Mouse (Mus musculus): ENCODE measurements around the gene Cyp17a1.

Cyp17a1 gene

DNA sequence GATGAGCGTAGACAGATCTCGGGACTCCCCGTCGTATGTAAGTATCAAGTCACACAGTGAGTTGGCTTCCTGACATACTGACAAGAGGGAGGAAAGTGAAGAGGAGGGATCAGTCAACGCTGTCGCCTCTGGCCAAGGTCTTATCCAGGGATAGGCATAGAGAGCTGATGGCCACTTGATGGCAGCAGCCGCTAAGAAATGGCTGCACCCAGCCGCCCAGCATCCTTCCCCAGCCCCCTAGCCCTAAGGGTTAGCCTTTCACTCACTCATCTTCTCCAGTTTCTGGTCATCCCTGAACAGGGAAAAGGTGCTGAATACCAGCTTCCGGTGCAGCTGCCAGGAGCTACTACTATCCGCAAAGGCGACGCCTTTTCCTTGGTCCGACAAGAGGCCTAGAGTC is 2.3 kb downstream of the Cyp17a1 start:
- DNase-seq (ENCODE audit: low read depth, low spot score), result peak; percentile 48

DNA sequence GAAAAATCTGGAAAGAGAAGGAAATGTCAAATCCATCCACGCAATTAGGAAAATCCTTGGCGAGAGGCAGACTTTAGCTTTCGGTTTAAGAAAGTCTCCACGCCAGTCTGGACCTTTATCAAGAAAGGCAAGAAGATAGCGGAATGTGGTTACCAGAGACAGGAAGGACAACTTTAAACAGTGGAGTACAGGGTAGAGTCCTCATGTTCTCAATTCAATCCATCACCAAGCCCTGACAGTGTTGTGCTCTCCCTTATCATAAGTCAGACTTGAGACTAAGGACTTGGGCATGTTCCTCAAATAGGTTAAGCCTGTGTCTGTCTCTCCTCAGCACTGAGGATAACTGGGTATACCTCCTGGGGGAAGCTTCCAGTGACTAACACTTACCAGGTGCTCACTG is 3.2 kb downstream of the Cyp17a1 start:
- DNase-seq (ENCODE audit: low read depth, low spot score), result no peak

DNA sequence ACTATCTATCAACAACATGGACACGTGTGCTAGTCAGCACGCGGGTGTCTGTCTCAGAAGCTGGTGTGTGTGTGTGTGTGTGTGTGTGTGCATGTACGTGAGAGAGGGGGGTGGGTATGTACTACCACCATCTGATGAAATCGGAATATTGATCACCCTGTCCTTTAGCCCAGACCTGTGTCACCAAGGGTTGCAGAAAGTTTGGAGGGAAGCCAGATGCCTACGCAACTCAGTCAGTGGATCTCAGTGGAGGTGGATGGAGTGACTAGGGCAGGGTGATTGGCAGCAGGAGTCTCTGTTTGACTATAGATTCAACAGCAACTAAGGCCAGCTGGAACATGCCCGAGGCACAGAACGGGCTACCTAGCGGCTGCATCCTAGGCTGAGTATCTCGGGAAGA is 4.7 kb downstream of the Cyp17a1 start:
- DNase-seq (ENCODE audit: low read depth, low spot score), result no peak

DNA sequence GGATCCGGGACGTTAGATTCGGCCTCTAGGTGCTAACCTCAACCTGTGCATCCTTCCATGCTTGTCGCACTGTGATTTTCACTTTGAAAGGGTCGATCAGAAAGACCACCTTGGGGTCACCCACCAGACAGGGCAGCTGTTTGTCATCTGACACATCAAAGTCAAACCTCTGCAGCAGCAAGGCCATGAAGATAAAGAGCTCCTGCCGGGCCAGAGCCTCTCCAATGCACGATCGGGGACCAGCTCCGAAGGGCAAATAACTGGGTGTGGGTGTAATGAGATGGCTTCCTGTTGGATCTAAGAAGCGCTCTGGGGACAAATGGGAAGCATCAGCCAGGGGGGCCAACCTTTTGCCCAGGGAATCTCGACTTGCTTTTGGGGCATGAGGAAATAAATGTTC is 5.7 kb downstream of the Cyp17a1 start:
- DNase-seq (ENCODE audit: low read depth, low spot score), result no peak

DNA sequence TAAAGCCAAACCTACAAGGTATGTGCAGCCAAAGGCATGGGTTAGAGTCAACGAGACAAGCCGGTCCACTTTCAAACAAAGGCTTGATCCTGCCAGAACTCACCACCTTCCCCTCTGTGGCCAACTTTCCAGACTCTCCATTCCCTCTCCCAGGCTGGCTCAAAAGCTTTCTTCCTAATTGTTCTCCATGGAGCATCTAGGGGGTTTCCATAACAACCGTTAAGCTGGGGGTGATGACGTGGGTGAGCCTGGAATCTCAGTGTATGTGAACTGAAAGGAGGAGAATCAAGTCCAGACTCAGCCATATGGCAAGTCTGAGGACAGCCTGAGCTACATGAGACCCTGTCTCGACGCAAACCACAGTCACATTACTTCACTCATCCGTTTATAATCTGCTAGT is 7.5 kb downstream of the Cyp17a1 start:
- no peak for DNase-seq (ENCODE audit: low read depth, low spot score)

DNA sequence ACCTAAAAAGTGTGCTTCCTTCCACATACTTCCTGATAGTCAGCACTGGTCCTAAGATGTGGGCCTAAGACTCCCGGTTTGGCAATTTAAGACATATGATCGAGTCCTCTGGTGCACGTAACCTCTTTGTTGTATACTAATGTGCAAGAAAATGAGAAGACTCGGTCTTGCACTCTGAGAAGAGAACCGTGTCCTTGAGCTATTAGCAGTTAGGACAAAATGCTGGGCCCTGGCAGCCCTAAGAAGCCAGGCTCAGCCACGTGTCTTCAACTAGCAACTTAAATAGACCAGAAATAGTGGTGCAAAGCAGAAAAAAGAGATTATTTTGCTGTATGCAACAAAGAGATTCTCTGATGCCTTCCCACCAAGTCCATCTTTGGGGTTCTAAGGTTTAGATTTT is 10.2 kb downstream of the Cyp17a1 start:
- no peak for DNase-seq (ENCODE audit: low read depth, low spot score)

DNA sequence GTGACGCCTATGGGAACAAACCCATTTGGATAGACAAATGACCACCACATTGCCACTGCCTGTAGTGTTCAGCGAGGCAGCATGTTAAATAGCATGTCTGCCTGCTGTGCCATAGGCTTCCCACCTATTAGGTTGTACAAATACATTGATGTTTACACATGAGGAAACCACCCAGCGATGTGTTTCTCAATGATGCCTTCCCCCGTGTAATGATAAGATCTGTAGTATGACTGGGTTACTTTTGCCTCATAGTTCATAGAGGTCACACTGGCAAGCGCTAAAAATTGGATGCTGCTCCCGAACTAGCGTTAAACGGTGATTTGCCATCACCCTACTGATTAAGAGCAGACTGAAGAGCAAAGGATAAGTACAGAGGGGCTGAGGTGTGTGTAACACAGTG is 10.8 kb downstream of the Cyp17a1 start:
- no peak for DNase-seq (ENCODE audit: low read depth, low spot score)

DNA sequence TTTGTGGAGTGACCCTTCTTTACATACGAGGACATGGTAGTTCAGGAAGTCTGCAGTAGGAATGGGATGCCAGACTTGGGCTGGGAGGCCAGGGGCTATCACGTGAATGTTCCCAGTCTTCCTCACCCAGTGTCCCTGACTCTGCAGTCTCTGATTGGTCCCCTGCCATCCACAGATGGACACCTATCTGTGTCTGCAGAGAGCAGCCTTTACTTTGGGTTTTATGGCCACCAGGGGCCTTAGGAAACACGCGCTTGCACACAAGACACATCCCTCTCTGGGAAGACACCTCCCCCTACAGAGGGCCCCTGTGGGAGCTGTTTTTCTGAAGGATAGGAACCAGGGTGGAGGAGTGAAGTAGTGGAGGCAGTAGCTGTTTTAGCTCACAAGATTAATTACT is 11.5 kb downstream of the Cyp17a1 start:
- DNase-seq (ENCODE audit: low read depth, low spot score), result no peak

DNA sequence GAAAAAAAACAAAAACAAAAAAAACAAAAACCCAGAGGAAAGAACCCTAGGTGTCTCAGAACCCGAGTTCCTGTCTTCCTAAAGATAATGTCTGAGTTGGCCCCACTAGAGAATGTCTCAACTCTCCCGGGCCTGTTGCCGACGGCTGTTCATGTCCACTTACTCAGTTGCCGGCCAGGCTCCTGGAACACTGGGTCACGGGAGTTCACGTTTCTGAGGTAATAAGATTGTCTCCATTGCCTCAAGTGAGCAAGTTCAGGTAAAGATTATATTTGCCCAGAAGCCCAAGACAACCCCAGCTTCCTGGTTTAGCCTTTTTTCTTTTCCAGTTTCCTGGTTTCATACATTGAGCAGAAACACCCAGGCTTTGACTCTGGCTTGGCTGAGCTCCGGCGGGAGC is 14.1 kb downstream of the Cyp17a1 start:
- DNase-seq (ENCODE audit: low read depth, low spot score), result no peak

DNA sequence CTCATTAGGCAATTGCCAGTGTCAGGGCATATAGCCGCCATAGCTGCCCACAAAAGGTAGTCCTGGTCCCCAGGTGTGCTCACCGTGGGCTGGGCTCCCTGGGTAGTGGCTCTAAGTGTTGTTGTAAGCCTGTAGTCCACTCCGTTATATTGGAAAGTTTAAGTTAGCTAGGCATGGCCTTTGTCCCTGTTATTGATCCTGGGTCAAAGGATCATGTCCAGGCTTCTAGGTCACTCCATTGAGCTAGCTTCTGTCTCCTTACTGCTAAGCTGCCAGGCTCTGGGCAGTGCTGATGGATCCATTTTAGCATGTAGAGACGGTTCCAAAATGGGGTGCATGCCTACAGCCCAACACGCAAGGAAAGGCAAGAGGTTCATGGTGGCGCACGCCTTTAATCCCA is 14.6 kb downstream of the Cyp17a1 start:
- DNase-seq (ENCODE audit: low read depth, low spot score), result no peak

DNA sequence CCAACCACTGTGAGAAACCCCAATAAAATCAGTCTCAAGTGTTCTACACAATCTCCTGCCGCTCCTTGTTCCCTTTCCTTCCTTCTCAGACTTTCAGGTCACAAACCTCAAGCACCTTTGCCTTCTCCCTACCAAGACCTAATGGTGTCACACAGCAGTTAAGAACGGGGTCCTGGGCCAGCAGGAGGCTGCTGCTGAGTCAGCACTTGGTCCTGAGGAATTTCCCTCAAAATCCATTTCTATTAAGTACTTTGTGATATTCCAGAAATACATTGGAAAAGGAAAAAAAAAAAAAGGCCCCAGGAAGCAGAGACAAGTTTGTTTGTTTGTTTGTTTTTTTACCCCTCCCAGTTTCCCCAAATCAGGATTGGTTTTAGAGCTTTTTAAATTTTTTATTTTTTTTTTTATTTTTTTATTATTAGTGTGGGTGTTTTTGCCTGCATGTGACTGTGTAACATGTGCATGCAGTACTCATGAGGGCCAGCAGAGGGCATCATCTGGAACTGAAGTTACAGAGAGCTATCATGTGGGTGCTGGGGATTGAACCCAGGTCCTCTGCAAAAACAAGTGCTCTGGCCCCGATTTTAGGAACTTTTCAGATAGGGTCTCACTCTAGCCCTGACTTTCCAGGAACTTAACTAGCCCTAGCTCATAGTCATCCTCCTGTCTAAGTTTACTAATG is 15.5 kb downstream of the Cyp17a1 start:
- no peak for DNase-seq (ENCODE audit: low read depth, low spot score)

DNA sequence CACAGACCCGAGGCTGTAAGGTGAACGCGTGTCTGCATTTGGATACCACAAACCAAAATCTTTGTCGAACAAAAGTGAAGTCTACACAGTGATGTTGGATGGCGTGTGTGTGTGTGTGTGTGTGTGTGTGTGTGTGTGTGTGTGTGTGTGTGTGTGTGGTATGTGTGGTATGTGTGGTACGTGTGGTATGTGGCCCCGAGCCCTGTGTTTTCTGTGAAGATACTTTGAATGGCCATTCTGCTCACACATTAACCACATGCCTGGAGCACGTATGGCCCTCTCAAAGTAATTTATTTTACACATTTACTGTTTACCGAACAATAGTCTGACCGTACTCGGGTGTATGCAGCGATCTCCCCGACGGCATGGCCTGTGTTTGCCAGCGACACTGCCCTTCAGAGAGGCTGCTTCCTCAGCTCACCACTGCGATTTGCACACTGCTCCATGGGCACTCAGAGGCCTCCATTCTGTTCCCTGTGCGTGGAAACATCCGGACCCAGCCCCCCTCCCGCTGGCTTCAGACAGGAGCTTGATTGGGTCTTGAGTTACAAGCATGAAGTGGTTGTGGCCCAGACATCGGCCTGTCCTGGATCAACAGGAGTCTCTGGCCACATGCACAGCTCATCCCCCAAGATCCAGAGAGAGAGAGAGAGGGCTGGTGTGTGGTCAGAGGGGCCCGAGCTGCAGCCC is 16.7 kb downstream of the Cyp17a1 start:
- DNase-seq (ENCODE audit: low read depth, low spot score), result no peak

DNA sequence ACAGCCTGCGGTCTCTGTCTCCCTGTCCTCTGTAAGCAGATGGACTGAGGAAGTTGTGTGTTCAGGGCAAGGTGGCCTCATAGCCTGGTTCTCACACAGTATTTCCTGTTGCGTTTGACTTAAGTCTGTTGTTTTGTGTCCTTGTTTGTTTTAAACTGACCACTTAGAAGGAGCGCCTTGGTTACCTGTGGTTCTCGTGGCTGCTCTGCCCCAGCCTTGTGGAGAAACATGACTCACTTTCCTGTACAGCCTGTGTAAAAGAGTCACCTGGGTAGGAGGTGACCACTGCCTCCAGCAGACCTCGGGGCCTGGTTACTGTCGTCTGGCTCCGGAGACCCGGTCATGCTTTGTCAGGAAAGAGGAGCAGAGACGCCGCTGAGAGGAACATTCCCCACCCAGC is 17.3 kb downstream of the Cyp17a1 start:
- DNase-seq (ENCODE audit: low read depth, low spot score), result no peak

DNA sequence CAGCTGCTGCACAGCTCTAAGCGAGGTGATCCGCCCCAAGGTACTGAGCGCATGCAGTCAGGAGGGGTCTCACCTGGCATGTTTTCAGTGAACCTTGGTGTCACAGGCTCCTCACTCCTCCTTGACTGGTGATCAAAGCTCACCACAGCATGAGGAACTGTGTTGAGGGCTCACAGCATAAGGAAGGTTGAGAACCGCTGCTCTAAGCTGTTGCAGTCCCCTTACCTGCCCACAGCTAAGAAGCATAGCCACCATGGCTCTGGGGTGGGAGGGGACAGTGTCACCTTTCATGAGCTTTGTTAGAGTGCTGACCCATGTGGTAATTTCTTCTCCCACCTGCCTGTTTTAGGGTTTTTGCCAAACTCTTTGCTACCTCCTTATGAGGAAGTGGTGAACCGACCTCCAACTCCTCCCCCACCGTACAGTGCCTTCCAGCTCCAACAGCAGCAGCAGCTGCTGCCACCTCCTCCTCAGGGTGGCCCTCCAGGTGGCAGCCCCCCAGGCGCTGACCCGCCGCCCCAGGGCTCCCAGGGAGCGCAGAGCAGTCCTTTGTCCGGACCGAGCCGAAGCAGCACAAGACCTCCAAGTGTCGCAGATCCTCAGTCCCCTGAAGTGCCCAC is 19.2 kb downstream of the Cyp17a1 start:
- no peak for DNase-seq (ENCODE audit: low read depth, low spot score)

DNA sequence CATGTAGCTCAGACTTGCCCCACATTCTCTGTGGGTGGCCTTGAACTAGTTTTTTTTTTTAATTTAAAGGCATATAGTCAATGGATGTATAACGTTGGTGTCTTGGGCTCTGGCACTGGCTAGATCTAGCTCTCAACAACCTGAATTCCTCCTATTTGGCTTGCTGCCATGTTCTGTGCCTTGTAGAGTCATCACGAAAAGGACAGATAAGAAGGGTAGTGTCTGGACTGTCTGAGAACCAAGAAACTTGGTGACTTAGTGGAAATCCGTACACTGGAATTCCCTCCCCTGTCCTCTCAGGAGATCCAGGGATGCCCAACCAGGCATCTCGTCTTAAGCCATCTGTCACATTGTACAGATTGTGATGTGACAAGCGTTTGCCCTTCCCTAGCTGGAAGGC is 19.8 kb downstream of the Cyp17a1 start:
- DNase-seq (ENCODE audit: low read depth, low spot score), result no peak

DNA sequence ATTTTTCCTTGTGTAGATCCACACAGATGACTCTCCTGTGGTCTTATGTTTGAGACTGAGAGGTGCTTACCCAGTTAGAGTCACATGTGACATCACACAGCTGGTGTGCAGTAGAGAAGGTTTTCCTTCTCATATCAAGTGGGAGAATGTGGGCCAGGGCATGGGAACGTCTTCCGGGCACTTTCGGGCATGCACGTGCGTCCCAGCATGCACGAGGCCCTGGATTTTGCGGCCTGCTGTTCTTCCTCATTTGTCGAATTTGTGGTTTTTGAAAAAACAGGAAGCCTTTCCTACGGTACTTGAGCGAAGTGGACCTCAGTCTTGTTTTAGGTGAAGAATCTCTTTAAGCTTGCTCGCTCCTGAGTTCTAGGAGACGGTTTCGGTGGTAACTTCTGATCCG is 24.4 kb downstream of the Cyp17a1 start:
- DNase-seq (ENCODE audit: low read depth, low spot score), result no peak

DNA sequence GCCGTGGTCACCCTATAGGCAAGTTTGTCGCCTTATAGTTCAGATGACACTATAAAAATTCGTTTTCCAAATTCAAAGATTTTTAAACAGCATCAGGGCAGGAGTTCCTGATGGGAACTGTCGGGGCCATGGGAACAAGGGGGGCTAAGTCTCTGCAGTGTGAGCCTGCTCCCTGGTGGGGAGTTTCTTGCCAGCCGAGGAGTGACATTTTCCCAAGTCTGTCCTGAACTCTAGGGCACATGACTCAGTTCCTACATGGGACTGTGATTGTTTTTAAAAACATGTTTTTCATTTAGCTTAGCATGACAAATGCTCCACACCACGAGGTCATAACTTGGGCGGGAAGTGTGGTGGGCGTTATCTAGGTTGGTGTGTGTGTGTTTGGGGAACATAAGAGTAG is 25.1 kb downstream of the Cyp17a1 start:
- no peak for DNase-seq (ENCODE audit: low read depth, low spot score)

DNA sequence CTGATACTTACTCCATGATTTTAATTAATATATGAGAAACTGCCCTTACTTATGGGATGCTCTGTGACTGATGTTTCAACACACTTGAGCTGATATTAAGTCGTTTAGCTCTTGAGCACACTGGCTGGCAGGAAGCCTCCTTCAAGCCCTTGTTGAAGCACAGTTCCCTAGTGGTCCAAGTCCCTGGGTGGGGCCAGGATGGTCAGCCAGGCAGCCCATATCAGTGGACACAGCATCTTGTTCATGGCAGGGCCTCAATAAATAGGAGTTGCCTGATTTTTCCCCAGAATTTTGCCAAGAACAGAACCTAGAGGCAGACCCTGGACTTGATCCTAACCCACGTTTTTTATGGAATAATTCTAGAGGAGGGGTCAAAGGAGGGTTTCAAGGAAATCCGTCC is 25.7 kb downstream of the Cyp17a1 start:
- DNase-seq (ENCODE audit: low read depth, low spot score), result no peak

DNA sequence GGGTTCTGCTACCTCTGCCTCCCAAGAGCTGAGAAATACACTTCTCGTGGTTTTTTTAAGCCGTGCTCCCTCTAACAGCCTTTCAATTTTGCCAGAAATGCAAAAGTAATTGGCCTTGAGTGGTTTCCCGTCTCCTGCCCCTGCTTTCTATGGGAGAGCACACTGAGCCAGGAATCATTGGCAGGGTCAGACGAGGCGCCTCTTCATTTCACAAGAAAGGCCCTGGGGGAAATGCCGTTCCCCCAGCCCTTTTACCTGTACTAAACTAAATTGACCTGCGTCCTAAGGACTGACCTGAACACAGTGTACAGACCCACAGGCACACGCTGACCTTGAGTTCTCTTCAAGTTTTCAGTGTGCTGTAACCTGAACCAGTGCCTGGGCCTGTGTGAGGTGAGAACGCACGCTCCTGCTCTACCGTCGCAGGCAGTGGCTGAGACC is 26.9 kb downstream of the Cyp17a1 start:
- no peak for DNase-seq (ENCODE audit: low read depth, low spot score)

DNA sequence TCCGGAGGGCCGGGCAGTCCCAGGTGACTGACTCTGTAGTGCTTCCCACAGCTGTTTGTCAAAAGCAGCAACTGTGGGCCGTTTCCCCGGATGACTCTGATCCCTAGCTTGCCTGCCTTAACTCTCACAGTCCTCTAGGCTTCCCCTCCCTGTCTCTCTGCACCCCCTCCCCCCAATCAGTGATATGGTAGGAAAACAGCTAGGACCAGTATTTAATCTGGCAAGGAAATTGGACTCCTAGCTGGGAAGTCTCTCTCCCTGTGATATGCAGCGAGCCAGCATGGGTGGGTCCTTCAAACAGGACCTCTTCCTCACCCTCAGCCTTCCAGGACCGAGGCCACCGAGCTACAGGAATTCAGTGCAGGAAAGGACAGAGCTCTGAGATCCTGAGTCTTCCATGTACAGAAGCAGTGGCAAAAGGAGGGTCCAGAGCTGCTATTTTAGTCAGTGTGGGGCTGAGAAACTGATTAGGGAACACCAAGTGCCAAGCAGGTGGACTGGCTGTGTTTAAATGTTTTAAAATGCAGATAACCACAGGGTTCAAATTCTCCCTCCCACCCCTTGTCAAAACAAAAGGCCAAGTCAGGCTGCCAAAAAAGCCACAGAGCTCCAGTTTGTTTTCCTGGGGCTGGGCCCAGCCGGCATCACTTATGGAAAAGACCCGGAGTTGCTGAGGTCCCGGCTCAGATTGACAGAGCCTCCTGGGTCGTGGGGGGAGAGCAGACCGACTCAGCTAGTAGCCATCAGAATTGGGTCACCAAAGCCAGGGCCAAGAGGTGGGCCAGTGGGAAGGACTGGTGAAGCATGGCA is 28.0 kb downstream of the Cyp17a1 start:
- no peak for DNase-seq (ENCODE audit: low read depth, low spot score)

DNA sequence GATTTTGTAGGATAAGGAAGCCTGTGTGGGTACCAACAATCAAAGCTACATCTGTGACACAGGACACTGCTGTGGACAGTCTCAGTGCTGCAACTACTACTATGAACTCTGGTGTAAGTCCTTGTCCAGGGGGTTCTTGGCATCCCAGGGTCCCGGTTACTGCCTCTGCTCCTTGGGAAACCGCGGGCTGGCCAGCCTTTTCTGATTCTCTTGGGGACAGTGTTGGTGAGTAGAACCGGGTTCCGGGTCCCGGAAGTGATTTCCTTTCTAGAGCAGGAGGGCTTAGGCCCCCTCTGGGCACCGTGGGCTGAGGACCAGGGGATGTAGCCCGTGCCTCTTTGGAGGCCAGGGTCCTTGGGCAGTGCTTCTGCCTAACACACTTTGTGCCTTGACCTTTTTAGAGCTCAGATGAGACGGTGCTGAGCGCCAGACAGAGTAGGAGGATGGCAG is 28.6 kb downstream of the Cyp17a1 start:
- DNase-seq (ENCODE audit: low read depth, low spot score), result no peak

DNA sequence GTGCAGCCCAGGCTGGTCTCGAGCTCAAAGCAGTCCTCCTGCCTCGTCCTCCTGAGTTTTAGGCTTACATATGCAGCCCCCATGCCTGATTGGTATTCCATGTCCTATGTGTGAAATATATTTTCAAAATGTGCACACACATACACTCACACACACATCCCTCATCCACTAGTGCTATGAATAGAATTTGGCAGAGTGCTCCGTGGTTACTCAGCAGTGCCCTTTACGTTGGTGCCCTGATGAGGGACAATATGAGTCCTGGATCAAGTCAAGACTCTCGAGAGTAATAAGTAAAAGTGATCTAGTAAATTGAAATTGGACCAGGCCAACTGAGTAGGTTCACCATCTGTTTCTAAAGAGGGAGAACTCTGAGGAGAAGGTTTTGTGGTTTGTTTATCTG is 29.7 kb downstream of the Cyp17a1 start:
- DNase-seq (ENCODE audit: low read depth, low spot score), result no peak

Measured in retina, adult 2 months (tissue).